Mouse (Mus musculus) limb, embryonic 11.5 days (tissue): ENCODE data around the gene Arpc4. TPM values are rescaled to one million over a fixed set of nuclear protein-coding genes. Genes with fewer than 3 reads are reported as not detected.

Source experiments
- ATAC-seq: fragments of 200-750 bp; cut with Nextera tagmentation; 2 replicates; pipeline ENCODE4 v1.8.0; 2017; ENCODE audit warnings: low read depth; ENCODE audit not compliant: insufficient number of reproducible peaks, low FRiP score, low TSS enrichment
- DNase-seq: peaks from one replicate; pipeline ENCODE4 v3.0.0-alpha.2; 2015; ENCODE audit warnings: low spot score
- H3K27ac ChIP-seq: fragments of 300-500 bp; sonication (generic); replicated peaks from 2 replicates; pipeline ENCODE4 v1.5.1; 2014; ENCODE audit warnings: low read depth, mild to moderate bottlenecking, low read length
- H3K27me3 ChIP-seq: fragments of 300-500 bp; sonication (generic); 2 replicates; pipeline ENCODE4 v1.6.1; 2014; ENCODE audit warnings: mild to moderate bottlenecking, low read length, mixed read lengths; ENCODE audit not compliant: control insufficient read depth, insufficient read depth
- H3K36me3 ChIP-seq: fragments of 300-500 bp; sonication (generic); 2 replicates; pipeline ENCODE4 v1.6.1; 2014; ENCODE audit warnings: mild to moderate bottlenecking, low read length, moderate library complexity, mixed read lengths; ENCODE audit not compliant: control insufficient read depth, insufficient read depth
- H3K4me1 ChIP-seq: fragments of 300-500 bp; sonication (generic); 2 replicates; pipeline ENCODE4 v1.6.1; 2014; ENCODE audit warnings: low read length, mixed read lengths; ENCODE audit not compliant: control insufficient read depth, insufficient read depth
- H3K4me2 ChIP-seq: fragments of 300-500 bp; sonication (generic); 2 replicates; pipeline ENCODE4 v1.6.1; 2014; ENCODE audit warnings: low read depth, mild to moderate bottlenecking, moderate library complexity; ENCODE audit not compliant: severe bottlenecking
- H3K4me3 ChIP-seq: fragments of 300-500 bp; sonication (generic); 2 replicates; pipeline ENCODE4 v1.5.1; 2014; ENCODE audit warnings: low read depth, low read length
- H3K9ac ChIP-seq: fragments of 300-500 bp; sonication (generic); 2 replicates; pipeline ENCODE4 v1.6.1; 2014; ENCODE audit warnings: mild to moderate bottlenecking, low read length
- H3K9me3 ChIP-seq: fragments of 300-500 bp; sonication (generic); 2 replicates; pipeline ENCODE4 v1.6.1; 2016; ENCODE audit warnings: low read length; ENCODE audit not compliant: control insufficient read depth
- WGBS: fragments of 180-500 bp; shearing (Covaris S2); extraction: QIAGEN DNeasy Blood & Tissue Kit; methylation state at CpG from one replicate; pipeline ENCODE4 v1.1.7; 2014; 5-methylcytosine and 5-hydroxymethylcytosine counted together
- microRNA-seq: library from miRNA; unstranded; fragments of <30 nt; microRNA quantifications from one replicate; pipeline ENCODE4, GENCODE M21; 2016
- polyA plus RNA-seq: library from polyadenylated mRNA; unstranded; fragments of >200 nt; fragmentation: Nextera tagmentation; extraction: Ambion mirVana; gene quantifications from 2 replicates; pipeline ENCODE4 v1.2.1, GENCODE M21; 2014

The Arpc4 gene
- polyA plus RNA-seq, 1 experiment from 2014 or later = 197 TPM

DNA sequence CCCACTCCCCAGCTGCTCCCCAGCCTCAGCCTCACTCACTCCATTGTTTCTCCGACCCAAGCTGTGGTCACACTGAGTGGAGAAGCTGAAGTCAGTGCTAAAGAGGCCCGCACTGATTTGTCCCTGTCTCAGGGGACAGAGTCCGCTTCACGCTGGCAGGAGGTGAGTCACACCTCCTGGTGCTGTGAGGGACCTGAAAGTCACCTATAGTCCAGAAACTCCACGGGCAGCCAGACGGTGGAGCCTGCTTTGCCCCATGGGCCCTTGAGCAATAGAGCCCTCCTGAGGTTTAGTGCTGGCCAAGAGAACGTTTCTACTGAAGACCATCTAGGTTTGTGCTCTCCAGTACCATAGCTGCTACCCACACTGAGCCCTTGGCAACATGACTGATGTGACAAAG is 56.8 kb downstream of the Arpc4 start:
- no peak for DNase-seq
- ATAC-seq = no peak
- H3K4me1 ChIP-seq = no peaks in the 10 kb centered on the region
- H3K27me3 ChIP-seq = no peaks in the 10 kb centered on the region
- H3K27ac ChIP-seq = no peak overlapping the region
- 75% methylated on average over 7 of the region's 7 CpGs for WGBS
- no peak overlapping the region for H3K4me2 ChIP-seq
- no peaks in the 10 kb centered on the region for H3K9me3 ChIP-seq
- H3K36me3 ChIP-seq = no peaks in the 10 kb centered on the region
- no peak overlapping the region for H3K9ac ChIP-seq
- H3K4me3 ChIP-seq = no peak overlapping the region

DNA sequence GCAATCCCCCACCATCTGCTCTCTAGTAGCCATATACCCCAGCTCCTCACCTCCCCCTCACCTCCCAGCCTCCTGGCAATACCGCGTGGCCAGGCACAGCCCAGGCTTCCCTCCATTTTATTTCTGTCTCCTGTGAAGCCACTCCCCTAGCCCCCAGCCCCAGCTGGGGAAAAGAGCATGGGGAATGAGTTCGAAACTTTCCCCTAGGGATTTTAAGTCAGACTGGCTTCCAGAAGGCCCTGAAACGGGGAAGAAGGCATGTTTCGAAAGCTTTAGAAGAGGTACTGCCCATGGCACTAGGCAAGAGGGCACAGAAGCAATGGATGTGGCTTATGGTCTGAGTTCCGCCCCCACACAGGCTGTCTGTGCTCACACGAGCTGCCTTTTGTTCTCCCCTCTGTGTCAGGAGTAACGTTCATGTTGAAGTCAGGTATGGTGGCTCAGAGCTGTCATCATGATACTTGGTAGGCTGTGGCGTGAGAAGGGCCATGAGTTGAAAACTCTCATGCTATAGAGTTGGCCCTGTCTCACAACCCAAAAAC is 57.8 kb downstream of the Arpc4 start, which contains the start of gene Cidec:
Gene Cidec, minus strand, starts transcription at position 97 of the 542 bp plus-strand sequence.
- DNase-seq (no peak), ATAC-seq (no peak)
- Histone ChIP-seq H3K27ac (no peak within 1 kb of the TSS), H3K36me3 (no peaks in the 10 kb centered on the region), H3K4me3 (no peak within 1 kb of the TSS), H3K9me3 (no peaks in the 10 kb centered on the region), H3K9ac (no peak within 1 kb of the TSS), H3K27me3 (no peaks in the 10 kb centered on the region), H3K4me1 (no peaks in the 10 kb centered on the region), H3K4me2 (no peak within 1 kb of the TSS)
- WGBS = 76% methylated on average over 9 of the region's 9 CpGs

DNA sequence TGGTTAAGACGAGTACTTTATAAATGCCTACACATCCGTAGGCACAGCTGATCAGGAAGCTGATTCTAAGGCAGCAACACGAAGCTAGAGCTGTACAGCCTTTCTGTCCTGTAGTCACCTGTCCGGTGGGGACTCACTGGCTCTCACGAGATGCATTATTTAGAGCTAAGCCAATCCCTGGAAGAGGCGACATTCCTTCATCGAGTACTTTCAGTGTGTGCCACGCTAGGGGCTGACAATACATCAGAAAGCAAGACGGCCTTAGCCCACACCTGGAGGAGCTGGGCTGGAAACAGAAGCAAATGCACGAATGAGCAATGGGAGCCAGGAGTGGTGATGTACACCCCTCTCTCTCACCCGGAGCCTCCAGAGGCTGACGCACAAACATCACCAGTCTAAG is 59.2 kb downstream of the Arpc4 start:
- Histone ChIP-seq H3K4me2 (no peak overlapping the region), H3K4me3 (no peak overlapping the region), H3K9ac (no peak overlapping the region), H3K4me1 (no peaks in the 10 kb centered on the region), H3K27me3 (no peaks in the 10 kb centered on the region), H3K9me3 (no peaks in the 10 kb centered on the region), H3K27ac (no peak overlapping the region), H3K36me3 (no peaks in the 10 kb centered on the region)
- DNase-seq = no peak
- ATAC-seq = no peak
- WGBS = 79% methylated on average over 12 of the region's 12 CpGs

DNA sequence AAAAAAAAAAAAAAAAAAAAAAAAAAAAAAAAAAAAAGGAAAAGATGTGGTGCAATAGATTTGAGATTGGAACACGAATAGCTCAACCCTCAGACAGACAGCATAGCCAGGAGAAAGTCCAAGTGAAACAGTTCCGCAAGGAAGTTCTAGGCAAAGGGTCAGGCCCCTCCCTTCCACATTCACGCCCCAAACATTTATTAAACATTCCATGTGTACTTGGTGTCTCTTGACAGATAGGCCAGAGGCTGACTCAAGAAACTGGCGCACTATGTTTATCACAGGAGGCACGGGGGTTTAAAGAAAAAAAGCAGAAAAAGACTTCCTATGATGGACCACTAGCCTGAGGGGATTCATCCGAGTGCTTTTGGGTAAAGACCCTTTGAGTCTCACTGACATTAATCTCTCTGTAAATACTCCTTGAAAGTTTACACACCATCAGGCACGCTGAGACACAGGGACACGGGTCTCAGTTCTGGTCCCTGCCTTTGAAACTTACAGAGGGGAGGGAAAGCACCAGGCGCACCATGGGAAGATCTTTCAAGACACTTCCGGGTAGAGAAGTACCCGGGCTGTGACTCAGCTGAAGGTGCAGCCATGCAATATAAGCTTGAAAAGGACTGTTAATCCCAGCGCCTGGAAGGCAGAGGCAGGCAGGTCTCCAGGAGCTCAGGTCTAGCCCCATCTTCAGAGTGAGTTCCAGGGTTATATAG is 61.0 kb downstream of the Arpc4 start:
- H3K4me2 ChIP-seq = no peak overlapping the region
- DNase-seq (no peak), ATAC-seq (no peak)
- no peak overlapping the region for H3K9ac ChIP-seq
- H3K4me3 ChIP-seq = no peak overlapping the region
- no peaks in the 10 kb centered on the region for H3K36me3 ChIP-seq
- H3K4me1 ChIP-seq = 0 out of 2 replicates have a peak, but pooled peaks cover 4% of the 10 kb centered on the region
- no peak overlapping the region for H3K27ac ChIP-seq
- WGBS = 58% methylated on average over 12 of the region's 12 CpGs
- no peaks in the 10 kb centered on the region for H3K9me3 ChIP-seq
- H3K27me3 ChIP-seq = no peaks in the 10 kb centered on the region

Small RNA genes within 50 kb of the gene (microRNA-seq; reads per million reads assigned to microRNA genes)
- not detected for gene Gm24387

Other genes with a start within 250 kb of the Arpc4 start
- 0.58 and 0.65 TPM in 2 replicates for gene Lhfpl4, start 182.7 kb upstream of the Arpc4 start, polyA plus RNA-seq
- 41.8 and 47.2 TPM in 2 replicates for gene Mtmr14, start 140.3 kb upstream of the Arpc4 start, polyA plus RNA-seq
- 0.11 TPM in 1 of 2 replicates, not detected in the other for gene Cpne9, start 95.8 kb upstream of the Arpc4 start, polyA plus RNA-seq
- 26.4 and 29.2 TPM in 2 replicates for gene Brpf1, start 71.0 kb upstream of the Arpc4 start, polyA plus RNA-seq
- gene Ogg1, start 51.1 kb upstream of the Arpc4 start, polyA plus RNA-seq = 15.1 and 16.2 TPM in 2 replicates
- 62.2 and 62.6 TPM in 2 replicates for gene Camk1, start 34.1 kb upstream of the Arpc4 start, polyA plus RNA-seq
- gene Tada3, start 232 bp upstream of the Arpc4 start, polyA plus RNA-seq = 52.6 and 53.7 TPM in 2 replicates
- gene Ttll3, start 11.1 kb downstream of the Arpc4 start, polyA plus RNA-seq = 2.1 and 3.0 TPM in 2 replicates
- gene Rpusd3, start 41.2 kb downstream of the Arpc4 start, polyA plus RNA-seq = 34.9 and 39.0 TPM in 2 replicates
- gene Cidec, start 57.6 kb downstream of the Arpc4 start, polyA plus RNA-seq = not detected in 2 replicates
- 71.0 and 76.1 TPM in 2 replicates for gene Jagn1, start 64.5 kb downstream of the Arpc4 start, polyA plus RNA-seq
- gene Il17re, start 80.4 kb downstream of the Arpc4 start, polyA plus RNA-seq = 1.2 and 1.5 TPM in 2 replicates
- 2.4 and 3.2 TPM in 2 replicates for gene Il17rc, start 93.3 kb downstream of the Arpc4 start, polyA plus RNA-seq
- gene Creld1, start 105.2 kb downstream of the Arpc4 start, polyA plus RNA-seq = 11.2 and 11.8 TPM in 2 replicates
- 0.31 and 0.33 TPM in 2 replicates for gene Prrt3, start 123.8 kb downstream of the Arpc4 start, polyA plus RNA-seq
- gene Emc3, start 153.5 kb downstream of the Arpc4 start, polyA plus RNA-seq = 74.5 and 74.8 TPM in 2 replicates
- gene Fancd2, start 153.6 kb downstream of the Arpc4 start, polyA plus RNA-seq = 17.0 and 22.2 TPM in 2 replicates
- 0.19 and 0.40 TPM in 2 replicates for gene Fancd2os, start 222.6 kb downstream of the Arpc4 start, polyA plus RNA-seq
- gene Brk1, start 226.7 kb downstream of the Arpc4 start, polyA plus RNA-seq = 220 and 221 TPM in 2 replicates
- 60.3 and 60.5 TPM in 2 replicates for gene Vhl, start 245.8 kb downstream of the Arpc4 start, polyA plus RNA-seq